Mouse (Mus musculus): ENCODE results near the gene E130218I03Rik.

Gene E130218I03Rik

GRCm38 (mm10) chr4:134284942-134285341, 41.5 kb downstream of the E130218I03Rik start:
- in situ Hi-C loops (cut with MboI, MseI): no loop called here

GRCm38 (mm10) chr4:134286226-134287167, 43.0 kb downstream of the E130218I03Rik start:
- in situ Hi-C loops (cut with MboI, MseI): no loop called here

DNA sequence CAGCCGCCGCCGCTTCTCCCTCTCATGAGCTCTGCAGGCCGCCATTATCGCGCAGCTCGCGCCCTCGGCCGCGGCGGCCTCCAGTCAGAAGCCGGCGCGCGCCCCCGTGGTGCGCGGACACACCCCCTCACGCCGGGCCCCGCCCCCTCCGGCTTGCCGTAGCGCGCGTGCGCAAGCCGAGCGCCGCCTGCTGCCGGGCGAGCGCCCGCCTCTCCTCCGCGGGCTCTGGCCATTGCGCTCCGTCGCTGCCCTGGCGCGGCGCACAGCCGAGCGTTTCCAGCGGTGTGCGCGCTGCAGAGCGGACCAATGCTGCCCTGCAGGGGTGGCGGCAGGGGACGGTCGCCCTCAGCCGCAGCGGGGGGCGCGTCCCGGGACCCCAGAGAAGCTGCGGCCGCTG, 43.7 kb downstream of the E130218I03Rik start:
- in situ Hi-C loops (cut with MboI, MseI): no loop called here

DNA sequence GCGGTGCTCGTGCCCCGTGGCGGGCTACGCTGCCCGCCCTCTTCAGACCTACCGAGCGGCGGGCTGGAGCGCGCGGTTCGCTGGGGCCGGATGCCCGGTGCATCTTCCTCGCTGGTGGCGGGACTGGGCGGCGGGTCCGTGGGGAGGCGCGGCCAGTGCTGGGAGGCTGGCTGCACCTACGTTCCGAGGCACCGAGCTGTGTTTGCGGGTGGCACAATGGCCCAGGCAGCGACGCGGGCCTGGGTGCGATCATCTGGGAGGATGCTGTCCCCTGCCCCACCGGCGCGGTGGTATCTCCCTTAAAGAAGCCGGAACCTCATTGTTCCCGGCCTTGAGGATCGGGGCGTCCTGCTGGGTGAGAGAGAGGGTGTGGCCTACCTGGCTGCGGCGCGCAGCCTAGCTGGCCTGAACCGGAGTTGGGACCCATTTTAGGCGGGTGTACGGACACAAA, 44.1 kb downstream of the E130218I03Rik start, which contains the start of gene Pdik1l:
Gene Pdik1l (minus strand): TSS at position 321 of the 451 bp plus-strand sequence.
- in situ Hi-C loops (cut with MboI, MseI): no loop called here

GRCm38 (mm10) chr4:134288397-134289256, 45.2 kb downstream of the E130218I03Rik start:
- in situ Hi-C loops (cut with MboI, MseI): no loop called here

GRCm38 (mm10) chr4:134292067-134292466, 48.6 kb downstream of the E130218I03Rik start:
- in situ Hi-C loops (cut with MboI, MseI): no loop called here

DNA sequence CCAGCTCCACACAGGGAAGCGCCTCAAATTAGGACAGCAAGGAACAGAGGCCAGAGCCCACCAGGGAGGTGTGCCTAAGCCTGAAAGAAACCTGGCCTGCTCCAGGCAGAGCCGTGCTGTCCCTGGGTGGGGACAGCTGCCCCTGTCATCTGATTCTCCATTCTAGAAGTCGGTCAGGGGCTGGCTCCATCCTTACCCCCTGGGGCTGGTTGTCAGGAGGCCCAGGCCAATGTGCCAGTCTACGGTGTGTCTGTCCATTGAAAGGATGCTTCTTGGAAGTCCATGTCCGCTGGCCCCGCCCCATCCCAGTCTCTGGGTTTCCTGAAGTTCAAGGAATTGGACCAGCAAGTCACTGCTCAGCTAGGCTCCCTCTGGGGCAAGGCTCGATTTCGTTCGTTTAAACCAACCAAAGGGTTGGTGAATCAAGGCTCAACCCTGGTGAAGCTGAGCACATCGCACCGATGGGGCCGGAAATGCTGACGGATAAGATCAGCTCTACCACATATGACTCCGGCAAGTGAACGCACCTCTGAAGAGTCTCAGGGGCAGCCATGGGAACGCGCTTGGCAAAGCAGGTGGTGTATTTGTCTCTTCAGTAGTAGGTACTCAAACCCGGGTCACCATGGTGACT, 49.7 kb downstream of the E130218I03Rik start:
- in situ Hi-C loops (cut with MboI, MseI): no loop called here

DNA sequence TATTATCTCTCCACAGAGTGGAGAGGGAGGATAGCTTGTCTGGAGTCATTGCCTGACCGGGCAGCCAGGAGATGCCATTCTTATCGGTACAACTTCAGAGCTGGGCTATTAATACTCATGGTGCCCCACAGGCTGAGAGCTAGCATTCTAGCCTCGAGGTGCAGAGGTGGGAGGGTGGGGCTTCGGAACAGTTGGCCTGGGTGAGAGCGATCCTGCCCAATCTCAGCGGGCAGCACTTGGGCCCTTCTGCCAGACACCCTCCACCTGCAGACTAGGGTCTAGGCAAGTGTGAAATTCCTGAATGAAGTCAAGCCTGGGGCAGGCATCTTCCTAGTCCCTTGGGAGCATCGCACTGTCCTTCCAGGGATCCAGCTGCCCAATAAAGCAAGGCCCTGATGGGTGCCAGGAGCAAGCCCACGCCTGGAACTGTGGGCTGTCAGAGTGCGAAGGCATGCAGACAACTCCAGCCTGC, 50.3 kb downstream of the E130218I03Rik start:
- in situ Hi-C loops (cut with MboI, MseI): no loop called here
